In genomic region chr5:37131841-37132240, GRCm38 (mm10) we compare ENCODE assay signal across 17 mouse cellular contexts. TPM values are rescaled to one million over a fixed set of nuclear protein-coding genes. Genes with fewer than 3 reads are reported as not detected.
A peak's percentile ranks its signal among the peaks of the same experiment; 100 is the strongest.
DNase-seq lines count a peak whose midpoint lies in the region; ATAC-seq and TF ChIP-seq lines count a peak whose summit lies in the region.
"Had no signal": no experiment of that assay in that cellular context is flagged by ENCODE, and none has a peak within 500 bp of the region (broad histone marks: within the 10 kb centered on the region; RNA-seq: fewer than 3 reads in every experiment).

No protein-coding gene starts in this region.

- TF ChIP-seq EP300 in heart, postnatal 0 days (IDR thresholded peaks at IDR 0.05; ENCODE audit: low read depth): no peak

- no peak overlapping the region for H3K4me3 ChIP-seq in heart, postnatal 0 days (ENCODE audit: low read depth, low read length)
- no peak overlapping the region for H3K4me3 ChIP-seq in limb, embryonic 11.5 days (ENCODE audit: low read depth, low read length)
- H3K4me3 ChIP-seq: embryonic facial prominence, embryonic 12.5 days; heart, embryonic 12.5 days; limb, embryonic 12.5 days had no signal

- no peaks in the 10 kb centered on the region for H3K36me3 ChIP-seq in heart, postnatal 0 days (replicated peaks; ENCODE audit: control insufficient read depth, insufficient read depth, low read length)
- no peaks in the 10 kb centered on the region for H3K36me3 ChIP-seq in limb, embryonic 11.5 days (ENCODE audit: control insufficient read depth, insufficient read depth, low read length)
- H3K36me3 ChIP-seq: embryonic facial prominence, embryonic 12.5 days; heart, embryonic 12.5 days; limb, embryonic 12.5 days had no signal

- peaks cover 3% of the 10 kb centered on the region; the same call in 1 of the 2 replicates for H3K27me3 ChIP-seq in heart, postnatal 0 days (ENCODE audit: control insufficient read depth, insufficient read depth, low read length)
- H3K27me3 ChIP-seq in limb, embryonic 11.5 days (ENCODE audit: control insufficient read depth, insufficient read depth, low read length): no peaks in the 10 kb centered on the region
- H3K27me3 ChIP-seq: embryonic facial prominence, embryonic 12.5 days; heart, embryonic 12.5 days; limb, embryonic 12.5 days had no signal

- ATAC-seq in heart, postnatal 0 days (ENCODE audit: insufficient read depth, low read depth): no peak
- no peak for ATAC-seq in limb, embryonic 11.5 days (ENCODE audit: insufficient number of reproducible peaks, low FRiP score, low TSS enrichment, low read depth)
- no peak for ATAC-seq in megakaryocyte progenitor cell, adult 5-6 weeks (replicated peaks; ENCODE audit: poor library complexity)

- no peak for TF ChIP-seq CTCF in heart, postnatal 0 days (IDR thresholded peaks at IDR 0.05; ENCODE audit: low read depth)

- no peaks in the 10 kb centered on the region for H3K4me1 ChIP-seq in heart, postnatal 0 days (ENCODE audit: control insufficient read depth, insufficient read depth)
- H3K4me1 ChIP-seq in limb, embryonic 11.5 days (ENCODE audit: control insufficient read depth, insufficient read depth, low read length): no peaks in the 10 kb centered on the region
- H3K4me1 ChIP-seq: embryonic facial prominence, embryonic 12.5 days; heart, embryonic 12.5 days; limb, embryonic 12.5 days had no signal

- peak; percentile 6 for DNase-seq in heart, postnatal 0 days (ENCODE audit: low spot score)
- DNase-seq in heart, adult 11 months: no peak
- DNase-seq in ES-CJ7 (ENCODE audit: low read depth, low spot score): peak; percentile 27
- peak; percentile 71 for DNase-seq in embryo, embryonic 10.5 days (ENCODE audit: low spot score)
- DNase-seq in limb, embryonic 11.5 days (ENCODE audit: low spot score): peak; percentile 27
- no peak for DNase-seq in ovary, postnatal 10 days (ENCODE audit: low spot score)
- DNase-seq in ovary, adult 18-20 months (ENCODE audit: low spot score): no peak
- DNase-seq: adrenal gland, postnatal 25 days; kidney, postnatal 10 days; layer of hippocampus, adult 9-11 months; lung, adult 18-20 months had no signal

- H3K27ac ChIP-seq in heart, postnatal 0 days (ENCODE audit: low read depth): no peak overlapping the region
- no peak overlapping the region for H3K27ac ChIP-seq in limb, embryonic 11.5 days (replicated peaks; ENCODE audit: low read depth, low read length)
- H3K27ac ChIP-seq: embryonic facial prominence, embryonic 12.5 days; hindbrain, embryonic 14.5 days; limb, embryonic 12.5 days; stomach, postnatal 0 days had no signal

- 39% methylated on average over 4 of the region's 4 CpGs for WGBS in heart, postnatal 0 days
- WGBS in limb, embryonic 11.5 days: 50% methylated on average over 4 of the region's 4 CpGs

- no peak overlapping the region for H3K9ac ChIP-seq in heart, postnatal 0 days (replicated peaks; ENCODE audit: low read depth, low read length)
- no peak overlapping the region for H3K9ac ChIP-seq in limb, embryonic 11.5 days (ENCODE audit: low read length)
- H3K9ac ChIP-seq: embryonic facial prominence, embryonic 12.5 days; heart, embryonic 12.5 days; hindbrain, embryonic 14.5 days; limb, embryonic 12.5 days had no signal

- H3K9me3 ChIP-seq in heart, postnatal 0 days (replicated peaks; ENCODE audit: control insufficient read depth, low read length): no peaks in the 10 kb centered on the region
- no peaks in the 10 kb centered on the region for H3K9me3 ChIP-seq in limb, embryonic 11.5 days (ENCODE audit: control insufficient read depth, low read length)
- H3K9me3 ChIP-seq: embryonic facial prominence, embryonic 12.5 days; heart, embryonic 12.5 days; limb, embryonic 12.5 days had no signal

- H3K4me2 ChIP-seq in heart, postnatal 0 days (ENCODE audit: low read depth, low read length): no peak overlapping the region
- no peak overlapping the region for H3K4me2 ChIP-seq in limb, embryonic 11.5 days (ENCODE audit: low read depth, severe bottlenecking)
- H3K4me2 ChIP-seq: embryonic facial prominence, embryonic 12.5 days; heart, embryonic 12.5 days; hindbrain, embryonic 14.5 days; limb, embryonic 12.5 days had no signal

RNA-seq across cellular contexts. Expression of gene Gm1043, which starts 46.7 kb away (rescaled TPM):
- total RNA-seq in heart, postnatal 0 days (2014; rRNA removed; ENCODE audit: low replicate concordance): not detected in 2 replicates
- polyA plus RNA-seq in heart, postnatal 0 days (2015; fragmentation: Nextera tagmentation; extraction: Ambion mirVana): not detected in 2 replicates
- not detected in 2 replicates for polyA plus RNA-seq in limb, embryonic 11.5 days (2014; fragmentation: Nextera tagmentation; extraction: Ambion mirVana)
- not detected in 2 replicates for total RNA-seq in megakaryocyte progenitor cell, adult 5-6 weeks (2015)
- not detected in 2 replicates for total RNA-seq in megakaryocyte progenitor cell, adult 5-6 weeks (2017)
- polyA plus RNA-seq: embryonic facial prominence, embryonic 12.5 days; heart, embryonic 12.5 days; limb, embryonic 12.5 days had no signal

Comparison
In these comparisons a context has a peak if more than half of its experiments do, and no peak if none do; other contexts are left out.
1. DNase-seq: peak in heart, postnatal 0 days (single experiment), ES-CJ7 (single experiment), embryo, embryonic 10.5 days (single experiment) and limb, embryonic 11.5 days (single experiment); none in heart, adult 11 months (single experiment), ovary, postnatal 10 days (single experiment) and ovary, adult 18-20 months (single experiment).